Mouse (Mus musculus) small intestine, adult 2 months (tissue): Measurements from ENCODE around the gene Zfp12. TPM values are rescaled to one million over a fixed set of nuclear protein-coding genes. Genes with fewer than 3 reads are reported as not detected.

ENCODE experiments used
- H3K27ac ChIP-seq: fragments of 200-500 bp; 2 replicates; pipeline ENCODE4 v1.5.1; 2012; ENCODE audit warnings: low read depth, low read length, control low read depth, inconsistent platforms; ENCODE audit not compliant: insufficient read depth
- H3K27me3 ChIP-seq: fragments of 200-500 bp; 2 replicates; pipeline ENCODE4 v1.6.1; 2012; ENCODE audit warnings: mild to moderate bottlenecking, moderate library complexity, low read length, inconsistent platforms; ENCODE audit not compliant: control insufficient read depth, insufficient read depth
- H3K36me3 ChIP-seq: fragments of 200-500 bp; 2 replicates; pipeline ENCODE4 v1.6.1; 2012; ENCODE audit warnings: mild to moderate bottlenecking, low read length, control low read depth, inconsistent platforms; ENCODE audit not compliant: control insufficient read depth, insufficient read depth
- H3K4me1 ChIP-seq: fragments of 200-500 bp; 2 replicates; pipeline ENCODE4 v1.6.1; 2012; ENCODE audit warnings: low read length, inconsistent platforms, mixed read lengths; ENCODE audit not compliant: control insufficient read depth, insufficient read depth, insufficient read length
- H3K4me3 ChIP-seq: fragments of 200-500 bp; 2 replicates; pipeline ENCODE4 v1.5.1; 2012; ENCODE audit warnings: low read depth, mild to moderate bottlenecking, control low read depth, inconsistent platforms, low read length, moderate library complexity
- CTCF ChIP-seq: fragments of 200-500 bp; IDR thresholded peaks from 2 replicates; pipeline ENCODE4 v1.5.1; 2012; ENCODE audit warnings: low read depth, mild to moderate bottlenecking, control low read depth, inconsistent platforms, low read length, moderate library complexity, mixed read lengths; ENCODE audit not compliant: insufficient replicate concordance, insufficient read length; ENCODE audit errors: extremely low read depth
- POLR2A ChIP-seq: fragments of 200-500 bp; IDR thresholded peaks from 2 replicates; pipeline ENCODE4 v1.6.1; 2012; ENCODE audit warnings: low read depth, mild to moderate bottlenecking, control low read depth, inconsistent platforms, low read length, moderate library complexity
- WGBS: fragments of 180-500 bp; shearing (Covaris S2); methylation state at CpG from one replicate; pipeline ENCODE4 v1.1.7; 2018; 5-methylcytosine and 5-hydroxymethylcytosine counted together
- polyA plus RNA-seq: library from polyadenylated mRNA; depleted of rRNA; stranded (reverse); fragments of >200 nt; gene quantifications from 2 replicates; pipeline ENCODE4 v1.2.3, GENCODE M21; 2012; rRNA removed

Zfp12 gene
- polyA plus RNA-seq, 1 experiment, result 2.6 TPM

- Histone ChIP-seq H3K27ac (no peak overlapping the region), H3K4me1 (peaks cover 5% of the 10 kb centered on the region), H3K36me3 (no peaks in the 10 kb centered on the region), H3K4me3 (no peak overlapping the region), H3K27me3 (peaks cover 22% of the 10 kb centered on the region)
- TF ChIP-seq POLR2A (no peak), CTCF (no peak)
- WGBS, result 3% methylated on average over 18 of the region's 19 CpGs
Observed at GRCm38 (mm10) chr5:143292879-143293278, 57.9 kb downstream of the Zfp12 start.

GRCm38 (mm10) chr5:143293404-143293803, 58.4 kb downstream of the Zfp12 start, which contains the start of gene Zfp853:
TSS of gene Zfp853 (minus strand) at chr5:143293623.
- peak within 1 kb of the TSS; percentile 35; the same call in 1 of the 2 replicates for H3K4me3 ChIP-seq
- H3K27me3 ChIP-seq, result peaks cover 17% of the 10 kb centered on the region
- 3% methylated on average over 38 of the region's 38 CpGs for WGBS

GRCm38 (mm10) chr5:143294862-143295261, 59.9 kb downstream of the Zfp12 start:
- WGBS, result 92% methylated on average over 3 of the region's 3 CpGs
- H3K4me1 ChIP-seq, result no peaks in the 10 kb centered on the region
- H3K27me3 ChIP-seq, result peaks cover 15% of the 10 kb centered on the region
- H3K4me3 ChIP-seq, result no peak overlapping the region
- 0 out of 2 replicates have a peak, but pooled peaks cover 1% of the 10 kb centered on the region for H3K36me3 ChIP-seq
- H3K27ac ChIP-seq, result no peak overlapping the region
- TF ChIP-seq CTCF (peak; percentile 32; the same call in 1 of the 2 replicates), POLR2A (no peak)

More at GRCm38 (mm10) chr5:143293404-143293803, 58.4 kb downstream of the Zfp12 start, which contains the start of gene Zfp853:
- H3K27ac ChIP-seq, result no peak within 1 kb of the TSS
- no peak for TF ChIP-seq CTCF
- no peak for TF ChIP-seq POLR2A
- H3K4me1 ChIP-seq, result 0 out of 2 replicates have a peak, but pooled peaks cover 3% of the 10 kb centered on the region
- H3K36me3 ChIP-seq, result no peaks in the 10 kb centered on the region

GRCm38 (mm10) chr5:143295330-143295729, 60.4 kb downstream of the Zfp12 start:
- H3K36me3 ChIP-seq, result peaks cover 3% of the 10 kb centered on the region; the same call in 1 of the 2 replicates
- peaks cover 15% of the 10 kb centered on the region for H3K27me3 ChIP-seq
- no peaks in the 10 kb centered on the region for H3K4me1 ChIP-seq
- H3K27ac ChIP-seq, result no peak overlapping the region
- no peak overlapping the region for H3K4me3 ChIP-seq
- TF ChIP-seq CTCF, result no peak
- no peak for TF ChIP-seq POLR2A
- WGBS, result 82% methylated on average over 2 of the region's 2 CpGs

- Histone ChIP-seq H3K36me3 (peaks cover 16% of the 10 kb centered on the region), H3K27ac (no peak overlapping the region), H3K4me1 (no peaks in the 10 kb centered on the region), H3K4me3 (no peak overlapping the region), H3K27me3 (peaks cover 8% of the 10 kb centered on the region)
- no peak for TF ChIP-seq POLR2A
- no peak for TF ChIP-seq CTCF
- 85% methylated on average over 9 of the region's 9 CpGs for WGBS
Observed at GRCm38 (mm10) chr5:143297986-143298385, 63.0 kb downstream of the Zfp12 start.

GRCm38 (mm10) chr5:143298391-143298790, 63.4 kb downstream of the Zfp12 start:
- 93% methylated on average over 7 of the region's 7 CpGs for WGBS
- TF ChIP-seq CTCF (peak; percentile 33; the same call in 1 of the 2 replicates), POLR2A (no peak)

More at GRCm38 (mm10) chr5:143298391-143298790, 63.4 kb downstream of the Zfp12 start:
- H3K27ac ChIP-seq, result no peak overlapping the region
- no peak overlapping the region for H3K4me3 ChIP-seq
- peaks cover 20% of the 10 kb centered on the region for H3K36me3 ChIP-seq
- no peaks in the 10 kb centered on the region for H3K4me1 ChIP-seq
- H3K27me3 ChIP-seq, result peaks cover 4% of the 10 kb centered on the region

Other genes starting within 250 kb of the Zfp12 start
- gene Rnf216, start 122.2 kb upstream of the Zfp12 start, polyA plus RNA-seq, result 10.3 and 24.3 TPM in 2 replicates
- gene Olfr718-ps1, start 87.6 kb upstream of the Zfp12 start, polyA plus RNA-seq, result not detected in 2 replicates
- 1.3 and 1.4 TPM in 2 replicates for gene Rbak, start 54.4 kb upstream of the Zfp12 start, polyA plus RNA-seq
- gene Spdye4b, start 54.1 kb upstream of the Zfp12 start, polyA plus RNA-seq, result not detected in 2 replicates
- gene Spdye4a, start 8.3 kb upstream of the Zfp12 start, polyA plus RNA-seq, result not detected in 2 replicates
- gene Zfp316, start 34.9 kb downstream of the Zfp12 start, polyA plus RNA-seq, result 3.5 and 5.6 TPM in 2 replicates
- gene Zfp853, start 58.5 kb downstream of the Zfp12 start, polyA plus RNA-seq, result 0.34 and 0.35 TPM in 2 replicates
- gene E130309D02Rik, start 80.2 kb downstream of the Zfp12 start, polyA plus RNA-seq, result 19.8 and 28.2 TPM in 2 replicates
- 24.4 and 44.6 TPM in 2 replicates for gene Zdhhc4, start 94.1 kb downstream of the Zfp12 start, polyA plus RNA-seq
- 0.09 and 0.22 TPM in 2 replicates for gene Grid2ip, start 122.2 kb downstream of the Zfp12 start, polyA plus RNA-seq
- gene Kdelr2, start 168.7 kb downstream of the Zfp12 start, polyA plus RNA-seq, result 163 and 240 TPM in 2 replicates
- 9.8 and 12.7 TPM in 2 replicates for gene Daglb, start 229.4 kb downstream of the Zfp12 start, polyA plus RNA-seq